Mouse (Mus musculus) liver, postnatal 0 days (tissue): ENCODE results near the gene Bcl2l14. TPM values are rescaled to one million over a fixed set of nuclear protein-coding genes. Genes with fewer than 3 reads are reported as not detected.

Experiments used
- ATAC-seq: fragments of 200-750 bp; cut with Nextera tagmentation; 2 replicates; pipeline ENCODE4 v1.8.0; 2017; ENCODE audit warnings: mild to moderate bottlenecking, moderate library complexity
- DNase-seq: peaks from one replicate; pipeline ENCODE4 v3.0.0-alpha.2; 2016
- H3K27ac ChIP-seq: fragments of 300-500 bp; sonication (generic); 2 replicates; pipeline ENCODE4 v1.5.1; 2014; ENCODE audit warnings: antibody characterized with exemption, moderate library complexity, mild to moderate bottlenecking, low read depth
- H3K27me3 ChIP-seq: fragments of 300-500 bp; sonication (generic); 2 replicates; pipeline ENCODE4 v1.6.1; 2014; ENCODE audit warnings: low read length, control low read depth, mixed read lengths; ENCODE audit not compliant: insufficient read depth
- H3K36me3 ChIP-seq: fragments of 300-500 bp; sonication (generic); replicated peaks from 2 replicates; pipeline ENCODE4 v1.6.1; 2014; ENCODE audit warnings: mild to moderate bottlenecking, control low read depth, low read length, moderate library complexity, mixed read lengths; ENCODE audit not compliant: insufficient read depth
- H3K4me1 ChIP-seq: fragments of 300-500 bp; sonication (generic); 2 replicates; pipeline ENCODE4 v1.6.1; 2014; ENCODE audit warnings: antibody characterized with exemption, mild to moderate bottlenecking, control low read depth; ENCODE audit not compliant: insufficient read depth
- H3K4me2 ChIP-seq: fragments of 300-500 bp; sonication (generic); 2 replicates; pipeline ENCODE4 v1.6.1; 2014; ENCODE audit warnings: low read depth, mild to moderate bottlenecking, low read length, moderate library complexity, mixed read lengths
- H3K4me3 ChIP-seq: fragments of 300-500 bp; sonication (generic); 2 replicates; pipeline ENCODE4 v1.5.1; 2014; ENCODE audit warnings: low read depth, low read length
- H3K9ac ChIP-seq: fragments of 300-500 bp; sonication (generic); replicated peaks from 2 replicates; pipeline ENCODE4 v1.6.1; 2014; ENCODE audit warnings: mild to moderate bottlenecking, moderate library complexity
- H3K9me3 ChIP-seq: fragments of 300-500 bp; sonication (generic); 2 replicates; pipeline ENCODE4 v1.6.1; 2016; ENCODE audit warnings: mild to moderate bottlenecking, control low read depth, low read length, mixed read lengths
- CTCF ChIP-seq: sonication (generic); IDR thresholded peaks from 2 replicates; pipeline ENCODE4 v1.5.1; 2016; ENCODE audit warnings: antibody characterized with exemption, low read depth
- EP300 ChIP-seq: IDR thresholded peaks from 2 replicates; pipeline ENCODE4 v1.6.1; 2016; ENCODE audit warnings: antibody characterized with exemption, low read depth, mild to moderate bottlenecking
- WGBS: fragments of 180-500 bp; shearing (Covaris S2); extraction: QIAGEN DNeasy Blood & Tissue Kit; methylation state at CpG from one replicate; pipeline ENCODE4 v1.1.7; 2014; ENCODE audit not compliant: insufficient replicate concordance; 5-methylcytosine and 5-hydroxymethylcytosine counted together
- polyA plus RNA-seq: library from polyadenylated mRNA; unstranded; fragments of >200 nt; fragmentation: Nextera tagmentation; extraction: Ambion mirVana; gene quantifications from 2 replicates; pipeline ENCODE4 v1.2.1, GENCODE M21; 2015

Gene Bcl2l14
- polyA plus RNA-seq, 1 experiment from 2014 or later = 0.14 TPM

DNA sequence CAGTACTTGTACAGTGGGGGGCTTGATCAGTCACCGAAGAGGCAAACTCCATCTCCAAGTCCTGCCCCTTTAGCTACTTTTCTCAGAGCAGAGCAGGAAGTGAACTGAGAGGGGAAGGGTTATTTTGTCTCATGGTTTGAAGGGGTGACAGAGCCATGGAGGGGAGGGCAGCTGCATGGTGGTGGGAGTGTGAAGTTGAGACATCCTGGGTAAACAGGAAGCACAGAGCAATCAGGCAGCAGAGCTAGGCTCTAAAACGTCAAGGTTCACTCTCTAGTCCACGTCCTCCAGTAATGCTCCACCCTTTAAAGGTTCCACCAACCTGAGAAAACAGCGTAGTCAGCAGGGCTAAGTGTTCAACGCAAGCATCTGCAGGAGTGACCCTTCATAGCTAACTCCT is 40.8 kb downstream of the Bcl2l14 start:
- H3K27me3 ChIP-seq = no peaks in the 10 kb centered on the region
- ATAC-seq (no peak), DNase-seq (no peak)
- no peak for TF ChIP-seq CTCF
- no peak for TF ChIP-seq EP300
- no peak overlapping the region for H3K4me2 ChIP-seq
- no peak overlapping the region for H3K27ac ChIP-seq
- H3K4me1 ChIP-seq = peaks cover 3% of the 10 kb centered on the region
- H3K9ac ChIP-seq = no peak overlapping the region
- H3K9me3 ChIP-seq = no peaks in the 10 kb centered on the region
- H3K36me3 ChIP-seq = no peaks in the 10 kb centered on the region
- 56% methylated on average over 5 of the region's 5 CpGs for WGBS
- H3K4me3 ChIP-seq = no peak overlapping the region

DNA sequence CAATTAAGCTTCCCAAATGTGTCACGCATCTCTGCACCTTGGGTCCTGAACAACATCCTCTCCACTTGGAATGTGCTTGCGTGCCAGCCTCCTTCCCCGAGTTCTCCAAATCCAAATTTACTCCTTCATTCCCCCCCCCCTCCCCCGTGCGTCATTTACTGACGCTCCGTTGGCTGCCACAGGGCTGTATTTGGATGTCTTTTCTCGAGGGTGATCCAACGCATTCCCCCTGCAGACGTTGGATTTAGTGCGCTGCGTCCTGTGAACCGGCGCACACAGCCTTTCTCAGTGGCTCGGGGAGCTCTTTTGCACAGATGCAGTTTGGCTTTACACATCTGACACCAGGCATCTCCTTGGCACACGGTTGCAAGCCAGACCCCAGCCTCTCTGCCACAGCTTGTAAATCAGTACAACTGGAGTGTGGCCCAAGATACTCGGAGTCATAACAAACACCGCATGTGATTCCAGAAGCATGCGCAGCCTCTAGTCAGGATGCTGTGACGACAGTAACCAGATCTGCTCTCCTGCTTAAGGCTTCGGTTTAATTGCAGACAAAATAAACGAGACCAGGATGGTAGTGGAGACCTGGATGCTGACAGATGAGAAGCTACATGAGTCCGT is 43.4 kb downstream of the Bcl2l14 start:
- no peak for ATAC-seq
- TF ChIP-seq EP300 (no peak), CTCF (no peak)
- H3K36me3 ChIP-seq = no peaks in the 10 kb centered on the region
- no peak overlapping the region for H3K4me3 ChIP-seq
- H3K9me3 ChIP-seq = no peaks in the 10 kb centered on the region
- no peak for DNase-seq
- H3K27me3 ChIP-seq = no peaks in the 10 kb centered on the region
- no peak overlapping the region for H3K27ac ChIP-seq
- no peak overlapping the region for H3K9ac ChIP-seq
- peaks cover 3% of the 10 kb centered on the region for H3K4me1 ChIP-seq
- H3K4me2 ChIP-seq = no peak overlapping the region
- WGBS = 60% methylated on average over 23 of the region's 23 CpGs

DNA sequence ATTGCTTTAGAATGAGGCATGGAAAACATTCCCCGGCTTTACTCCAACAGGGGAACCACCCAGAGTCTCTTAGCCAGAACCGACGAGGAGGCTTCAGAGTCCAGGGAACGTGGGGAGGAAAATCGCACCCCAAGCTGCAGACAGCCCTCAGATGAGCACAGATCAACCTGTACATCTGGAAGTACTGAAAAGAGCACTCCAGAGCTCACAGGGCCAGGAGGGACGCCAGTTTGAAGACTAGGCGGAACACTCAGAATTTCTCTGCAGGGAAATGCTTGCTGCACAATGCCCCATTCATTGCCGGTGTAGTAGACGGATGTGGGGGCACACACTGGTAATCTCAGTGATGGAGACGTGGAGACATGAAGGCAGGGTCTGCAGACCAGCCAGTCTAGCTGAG is 43.9 kb downstream of the Bcl2l14 start:
- Histone ChIP-seq H3K4me3 (no peak overlapping the region), H3K27me3 (no peaks in the 10 kb centered on the region), H3K36me3 (no peaks in the 10 kb centered on the region), H3K9me3 (no peaks in the 10 kb centered on the region), H3K9ac (no peak overlapping the region), H3K4me1 (peaks cover 3% of the 10 kb centered on the region), H3K27ac (no peak overlapping the region), H3K4me2 (no peak overlapping the region)
- DNase-seq (no peak), ATAC-seq (no peak)
- 66% methylated on average over 10 of the region's 10 CpGs for WGBS
- TF ChIP-seq EP300 = no peak
- no peak for TF ChIP-seq CTCF

DNA sequence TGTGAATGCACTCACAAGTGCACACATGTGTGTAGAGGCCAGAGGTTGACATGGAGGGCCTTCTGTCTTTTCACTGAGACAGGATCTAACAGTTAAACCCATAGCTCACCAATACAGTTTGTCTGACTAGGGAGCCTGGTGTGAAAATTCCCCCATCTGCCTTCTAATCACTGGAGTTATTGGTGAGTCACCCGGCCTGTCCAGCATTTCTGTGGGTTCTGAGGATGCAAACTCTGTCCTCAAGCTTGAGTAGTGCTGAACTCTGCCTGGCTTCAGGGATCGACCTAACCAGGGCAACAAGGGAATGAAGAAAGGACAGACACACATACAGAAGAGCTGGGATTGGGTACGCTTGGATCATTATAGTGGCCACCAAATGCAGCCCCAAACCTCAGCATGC is 45.6 kb downstream of the Bcl2l14 start:
- no peaks in the 10 kb centered on the region for H3K27me3 ChIP-seq
- no peak overlapping the region for H3K4me3 ChIP-seq
- H3K4me1 ChIP-seq = peaks cover 3% of the 10 kb centered on the region
- 79% methylated on average over 3 of the region's 3 CpGs for WGBS
- H3K9ac ChIP-seq = no peak overlapping the region
- no peak overlapping the region for H3K27ac ChIP-seq
- TF ChIP-seq CTCF (no peak), EP300 (no peak)
- peaks cover 8% of the 10 kb centered on the region; the same call in 1 of the 2 replicates for H3K36me3 ChIP-seq
- no peak overlapping the region for H3K4me2 ChIP-seq
- no peak for DNase-seq
- no peak for ATAC-seq
- H3K9me3 ChIP-seq = no peaks in the 10 kb centered on the region

DNA sequence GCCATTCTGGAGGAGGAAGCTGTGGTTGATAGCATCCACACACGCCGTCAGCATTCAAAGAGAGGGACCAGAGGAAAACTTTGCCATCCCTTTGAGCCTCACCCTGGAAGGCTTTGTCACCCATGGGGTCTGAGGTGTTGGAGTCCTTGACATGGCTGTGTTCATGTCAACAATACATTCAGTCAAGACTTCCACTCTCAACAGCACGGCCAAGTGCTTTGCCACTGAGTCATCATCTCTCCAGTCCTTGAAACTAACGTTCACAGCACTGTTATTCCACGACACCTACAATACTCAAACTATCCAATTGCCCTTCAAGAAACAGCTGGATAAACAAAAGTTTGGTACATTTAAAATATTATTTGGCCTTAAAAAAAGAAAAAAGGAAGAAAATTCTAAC is 46.1 kb downstream of the Bcl2l14 start:
- DNase-seq (no peak), ATAC-seq (no peak)
- 68% methylated on average over 5 of the region's 5 CpGs for whole genome bisulfite sequencing
- Histone ChIP-seq H3K36me3 (peaks cover 8% of the 10 kb centered on the region; the same call in 1 of the 2 replicates), H3K27ac (no peak overlapping the region), H3K9ac (no peak overlapping the region), H3K9me3 (no peaks in the 10 kb centered on the region), H3K27me3 (no peaks in the 10 kb centered on the region), H3K4me1 (peaks cover under 1% of the 10 kb centered on the region; the same call in 1 of the 2 replicates), H3K4me2 (no peak overlapping the region), H3K4me3 (no peak overlapping the region)
- no peak for TF ChIP-seq CTCF
- no peak for TF ChIP-seq EP300

DNA sequence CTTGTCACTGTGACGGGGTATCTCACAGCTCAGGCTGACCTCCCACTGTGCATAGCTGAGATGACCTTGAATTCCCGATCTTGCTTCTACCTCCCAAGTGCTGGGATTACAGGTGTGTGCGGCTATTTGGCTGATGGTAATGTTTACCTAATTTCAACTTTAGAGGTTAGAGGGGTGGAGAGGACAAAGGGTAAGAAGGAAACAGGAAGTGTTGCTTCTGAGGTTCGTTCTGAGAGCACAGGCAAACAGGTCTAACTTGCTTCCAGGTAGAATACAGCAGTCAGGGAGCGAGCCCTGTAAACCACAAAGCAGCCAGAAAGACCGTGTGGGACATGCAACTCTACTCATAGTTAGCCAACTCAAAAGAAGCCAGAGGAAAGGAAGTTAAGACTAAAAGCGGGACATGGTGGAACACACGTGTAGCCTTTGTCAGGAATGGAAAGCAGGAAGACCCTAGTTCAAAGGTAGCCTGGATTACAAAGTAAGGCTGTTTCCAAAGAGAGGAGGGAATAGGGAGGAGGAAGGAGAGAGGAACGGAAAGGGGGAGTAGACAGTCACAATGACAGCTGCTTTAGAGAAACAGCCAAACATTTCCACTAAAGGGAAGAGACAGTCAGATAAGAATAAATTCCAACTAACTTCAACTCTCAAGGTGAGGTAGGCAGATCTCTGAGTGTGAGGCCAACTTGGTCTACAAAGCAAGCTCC is 47.2 kb downstream of the Bcl2l14 start:
- peaks cover 11% of the 10 kb centered on the region; the same call in 1 of the 2 replicates for H3K36me3 ChIP-seq
- no peak for TF ChIP-seq CTCF
- no peak for TF ChIP-seq EP300
- H3K27ac ChIP-seq = peak overlapping the region; percentile 77
- no peak overlapping the region for H3K9ac ChIP-seq
- no peak overlapping the region for H3K4me2 ChIP-seq
- DNase-seq = no peak
- ATAC-seq = peak; percentile 78
- 42% methylated on average over 9 of the region's 9 CpGs for WGBS
- no peaks in the 10 kb centered on the region for H3K9me3 ChIP-seq
- H3K27me3 ChIP-seq = no peaks in the 10 kb centered on the region
- H3K4me3 ChIP-seq = no peak overlapping the region
- no peaks in the 10 kb centered on the region for H3K4me1 ChIP-seq
